Mouse (Mus musculus): ENCODE measurements around the gene Kcnmb3. TPM values are rescaled to one million over a fixed set of nuclear protein-coding genes. Genes with fewer than 3 reads are reported as not detected.

Kcnmb3 gene
- polyA plus RNA-seq, 1 experiment from 2014 or later = 0.16 TPM

DNA sequence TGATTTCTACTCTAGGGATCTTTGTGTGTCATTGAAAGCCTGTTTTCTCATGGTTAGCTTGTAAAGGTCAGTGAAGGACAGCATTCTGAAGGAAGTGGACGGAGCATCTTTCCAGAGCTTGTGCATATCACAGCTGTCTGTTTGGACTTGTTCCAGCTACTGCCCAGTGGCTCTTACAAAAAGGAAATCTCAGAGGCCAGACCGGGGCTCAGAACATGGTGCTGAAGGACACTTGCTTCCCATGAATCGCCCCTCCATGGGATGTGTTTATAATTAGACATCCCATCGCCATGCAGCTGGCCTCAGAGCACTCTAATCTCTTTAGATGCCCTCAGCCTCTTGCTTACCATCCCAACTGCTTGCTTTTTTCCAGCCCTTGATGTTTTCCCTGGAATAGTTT is 63.1 kb downstream of the Kcnmb3 start:
- 81% methylated on average over 4 of the region's 4 CpGs for WGBS
- H3K4me3 ChIP-seq (ENCODE audit: low read depth, low read length) = no peak overlapping the region
- H3K27me3 ChIP-seq (ENCODE audit: control insufficient read depth, insufficient read depth, low read length) = no peaks in the 10 kb centered on the region
- ATAC-seq (ENCODE audit: low read depth) = no peak
- H3K36me3 ChIP-seq (ENCODE audit: control insufficient read depth, insufficient read depth, low read length) = no peaks in the 10 kb centered on the region
- H3K9me3 ChIP-seq (ENCODE audit: control insufficient read depth, low read length) = no peaks in the 10 kb centered on the region
- H3K27ac ChIP-seq (ENCODE audit: low read depth, low read length) = no peak overlapping the region
- no peak overlapping the region for H3K9ac ChIP-seq (replicated peaks; ENCODE audit: low read depth, low read length)
- H3K4me2 ChIP-seq (ENCODE audit: low read depth, low read length) = no peak overlapping the region
- no peaks in the 10 kb centered on the region for H3K4me1 ChIP-seq (ENCODE audit: control insufficient read depth, insufficient read depth, low read length)

DNA sequence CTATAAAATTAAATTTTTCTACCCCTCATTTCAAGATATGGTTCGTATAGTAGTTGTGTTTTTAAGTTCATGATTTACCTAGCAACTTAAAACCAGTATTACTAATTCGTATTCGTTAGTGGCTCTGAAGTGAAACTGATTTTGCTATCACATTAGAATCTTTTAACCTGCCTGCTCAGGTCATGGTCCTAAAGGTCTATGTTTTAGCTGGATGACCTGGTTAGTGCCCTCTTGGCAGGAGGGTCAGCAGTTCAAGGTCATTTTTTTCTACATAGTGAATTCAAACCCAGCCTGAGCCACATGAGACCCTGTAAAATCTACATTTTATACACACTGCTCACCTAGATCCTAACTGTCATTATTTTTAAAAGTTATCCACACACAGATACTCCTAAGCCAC is 63.7 kb downstream of the Kcnmb3 start:
- H3K4me3 ChIP-seq (ENCODE audit: low read depth, low read length) = no peak overlapping the region
- no peak for ATAC-seq (ENCODE audit: low read depth)
- no peaks in the 10 kb centered on the region for H3K4me1 ChIP-seq (ENCODE audit: control insufficient read depth, insufficient read depth, low read length)
- H3K4me2 ChIP-seq (ENCODE audit: low read depth, low read length) = no peak overlapping the region
- H3K36me3 ChIP-seq (ENCODE audit: control insufficient read depth, insufficient read depth, low read length) = no peaks in the 10 kb centered on the region
- no peaks in the 10 kb centered on the region for H3K27me3 ChIP-seq (ENCODE audit: control insufficient read depth, insufficient read depth, low read length)
- H3K9ac ChIP-seq (replicated peaks; ENCODE audit: low read depth, low read length) = no peak overlapping the region
- no peak overlapping the region for H3K27ac ChIP-seq (ENCODE audit: low read depth, low read length)
- H3K9me3 ChIP-seq (ENCODE audit: control insufficient read depth, low read length) = no peaks in the 10 kb centered on the region
- 96% methylated on average over 3 of the region's 3 CpGs for WGBS

DNA sequence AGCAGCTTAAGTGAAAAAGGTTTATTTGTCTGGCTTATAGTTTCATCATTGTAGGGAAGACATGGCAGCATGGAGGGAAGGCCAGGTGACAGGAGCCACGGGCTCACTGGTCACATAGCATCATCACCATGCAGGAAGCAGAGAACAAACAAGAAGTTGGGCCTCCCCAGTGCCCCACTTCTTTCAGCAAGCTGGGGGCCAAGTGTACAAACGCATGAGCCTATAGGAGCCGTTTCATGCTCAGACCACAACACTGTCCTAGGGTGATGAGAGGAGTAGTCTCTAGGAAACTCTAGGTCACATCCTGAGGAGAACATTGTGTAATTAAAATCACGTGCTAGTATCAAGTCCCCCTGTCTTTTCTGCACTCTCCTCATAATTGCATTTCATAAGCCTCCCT is 64.3 kb downstream of the Kcnmb3 start:
- H3K4me1 ChIP-seq (ENCODE audit: control insufficient read depth, insufficient read depth, low read length) = no peaks in the 10 kb centered on the region
- WGBS = 82% methylated on average over 4 of the region's 4 CpGs
- H3K27ac ChIP-seq (ENCODE audit: low read depth, low read length) = no peak overlapping the region
- ATAC-seq (ENCODE audit: low read depth) = no peak
- H3K9ac ChIP-seq (replicated peaks; ENCODE audit: low read depth, low read length) = no peak overlapping the region
- H3K4me2 ChIP-seq (ENCODE audit: low read depth, low read length) = no peak overlapping the region
- no peak overlapping the region for H3K4me3 ChIP-seq (ENCODE audit: low read depth, low read length)
- H3K9me3 ChIP-seq (ENCODE audit: control insufficient read depth, low read length) = no peaks in the 10 kb centered on the region
- no peaks in the 10 kb centered on the region for H3K36me3 ChIP-seq (ENCODE audit: control insufficient read depth, insufficient read depth, low read length)
- no peaks in the 10 kb centered on the region for H3K27me3 ChIP-seq (ENCODE audit: control insufficient read depth, insufficient read depth, low read length)

Other genes starting within 250 kb of the Kcnmb3 start
- gene Zmat3, start 126.2 kb downstream of the Kcnmb3 start, polyA plus RNA-seq (2014; fragmentation: Nextera tagmentation; extraction: Ambion mirVana) = 11.2 TPM in 2 replicates
- 26.0 and 26.7 TPM in 2 replicates for gene Pik3ca, start 94.6 kb downstream of the Kcnmb3 start, polyA plus RNA-seq (2014; fragmentation: Nextera tagmentation; extraction: Ambion mirVana)
- 44.9 and 47.2 TPM in 2 replicates for gene Zfp639, start 18.0 kb upstream of the Kcnmb3 start, polyA plus RNA-seq (2014; fragmentation: Nextera tagmentation; extraction: Ambion mirVana)
- 44.1 and 51.9 TPM in 2 replicates for gene Mfn1, start 37.2 kb upstream of the Kcnmb3 start, polyA plus RNA-seq (2014; fragmentation: Nextera tagmentation; extraction: Ambion mirVana)
- 98.5 and 108 TPM in 2 replicates for gene Gnb4, start 124.4 kb upstream of the Kcnmb3 start, polyA plus RNA-seq (2014; fragmentation: Nextera tagmentation; extraction: Ambion mirVana)
- gene Actl6a, start 214.1 kb upstream of the Kcnmb3 start, polyA plus RNA-seq (2014; fragmentation: Nextera tagmentation; extraction: Ambion mirVana) = 57.5 and 72.7 TPM in 2 replicates
- gene Ndufb5, start 244.8 kb upstream of the Kcnmb3 start, polyA plus RNA-seq (2014; fragmentation: Nextera tagmentation; extraction: Ambion mirVana) = 336 and 357 TPM in 2 replicates
- gene Mrpl47, start 245.4 kb upstream of the Kcnmb3 start, polyA plus RNA-seq (2014; fragmentation: Nextera tagmentation; extraction: Ambion mirVana) = 32.3 and 38.5 TPM in 2 replicates